Mouse (Mus musculus) ZHBTc4 (cell line): ENCODE results near the gene Fbn1.

Experiments used
- DNase-seq: peaks from one replicate; pipeline ENCODE4 v3.0.0-alpha.2; 2011; ENCODE audit warnings: low read depth, low spot score

Gene Fbn1

GRCm38 (mm10) chr2:125337239-125337638, 170.6 kb downstream of the Fbn1 start:
- no peak for DNase-seq

GRCm38 (mm10) chr2:125335206-125335605, 172.6 kb downstream of the Fbn1 start:
- no peak for DNase-seq

GRCm38 (mm10) chr2:125334163-125334562, 173.6 kb downstream of the Fbn1 start:
- DNase-seq, result no peak

- DNase-seq, result no peak
These were observed 176.2 kb downstream of the Fbn1 start for GRCm38 (mm10) chr2:125331581-125331980.

GRCm38 (mm10) chr2:125330506-125330905, 177.3 kb downstream of the Fbn1 start:
- no peak for DNase-seq

- DNase-seq, result no peak
These were observed 182.5 kb downstream of the Fbn1 start for GRCm38 (mm10) chr2:125325125-125325855.

- DNase-seq, result no peak
These were observed 183.3 kb downstream of the Fbn1 start for GRCm38 (mm10) chr2:125324455-125324854.

GRCm38 (mm10) chr2:125323347-125323746, 184.4 kb downstream of the Fbn1 start:
- DNase-seq, result no peak

- DNase-seq, result no peak
These were observed 185.2 kb downstream of the Fbn1 start for GRCm38 (mm10) chr2:125322581-125322980.

GRCm38 (mm10) chr2:125321071-125321470, 186.7 kb downstream of the Fbn1 start:
- DNase-seq, result no peak

- no peak for DNase-seq
These were observed 188.1 kb downstream of the Fbn1 start for GRCm38 (mm10) chr2:125319651-125320050.

- no peak for DNase-seq
These were observed 189.3 kb downstream of the Fbn1 start for GRCm38 (mm10) chr2:125318371-125319061.

- DNase-seq, result no peak
These were observed 192.6 kb downstream of the Fbn1 start for GRCm38 (mm10) chr2:125315203-125315602.

- no peak for DNase-seq
These were observed 193.4 kb downstream of the Fbn1 start for GRCm38 (mm10) chr2:125314169-125314925.

GRCm38 (mm10) chr2:125309710-125310109, 198.1 kb downstream of the Fbn1 start:
- no peak for DNase-seq

GRCm38 (mm10) chr2:125305671-125306070, 202.1 kb downstream of the Fbn1 start:
- DNase-seq, result no peak

GRCm38 (mm10) chr2:125304746-125305145, 203.0 kb downstream of the Fbn1 start:
- no peak for DNase-seq

GRCm38 (mm10) chr2:125303764-125304384, 203.9 kb downstream of the Fbn1 start:
- peak; percentile 16 for DNase-seq

GRCm38 (mm10) chr2:125302625-125302924, 205.2 kb downstream of the Fbn1 start:
- no peak for DNase-seq

- DNase-seq, result peak; percentile 48
These were observed 205.7 kb downstream of the Fbn1 start for GRCm38 (mm10) chr2:125301877-125302624.

GRCm38 (mm10) chr2:125298841-125299240, 209.0 kb downstream of the Fbn1 start:
- no peak for DNase-seq
